Mouse (Mus musculus): Measurements from ENCODE around the gene Zbtb37. TPM values are rescaled to one million over a fixed set of nuclear protein-coding genes. Genes with fewer than 3 reads are reported as not detected.

Gene Zbtb37
- polyA plus RNA-seq, 1 experiment, result 3.9 TPM

- Histone ChIP-seq H3K27ac (ENCODE audit: control insufficient read depth, insufficient read depth, low read length) (no peak overlapping the region), H3K4me3 (ENCODE audit: control insufficient read depth, insufficient read depth, low read length) (no peak overlapping the region), H3K36me3 (ENCODE audit: control insufficient read depth, insufficient read depth, low read length) (peaks cover 5% of the 10 kb centered on the region), H3K4me1 (replicated peaks; ENCODE audit: control insufficient read depth, insufficient read depth, low read length) (no peaks in the 10 kb centered on the region), H3K27me3 (ENCODE audit: control insufficient read depth, insufficient read depth, low read length) (no peaks in the 10 kb centered on the region)
- no peak for DNase-seq
- 89% methylated on average over 5 of the region's 5 CpGs for WGBS
- TF ChIP-seq CTCF (IDR thresholded peaks at IDR 0.05; ENCODE audit: borderline replicate concordance, control insufficient read depth, extremely low read depth, insufficient read depth, low read length, poor library complexity) (no peak), POLR2A (IDR thresholded peaks at IDR 0.05; ENCODE audit: control insufficient read depth, extremely low read depth, insufficient read depth, low read length, poor library complexity) (no peak)
Measured at GRCm38 (mm10) chr1:161025410-161026210, 9.0 kb downstream of the Zbtb37 start.

- no peaks in the 10 kb centered on the region for H3K27me3 ChIP-seq (ENCODE audit: control insufficient read depth, insufficient read depth, low read length)
- peaks cover 18% of the 10 kb centered on the region for H3K36me3 ChIP-seq (ENCODE audit: control insufficient read depth, insufficient read depth, low read length)
- no peak overlapping the region for H3K27ac ChIP-seq (ENCODE audit: control insufficient read depth, insufficient read depth, low read length)
- H3K4me3 ChIP-seq (ENCODE audit: control insufficient read depth, insufficient read depth, low read length), result no peak overlapping the region
- DNase-seq, result no peak
- 96% methylated on average over 14 of the region's 14 CpGs for WGBS
- H3K4me1 ChIP-seq (replicated peaks; ENCODE audit: control insufficient read depth, insufficient read depth, low read length), result no peaks in the 10 kb centered on the region
- TF ChIP-seq CTCF (IDR thresholded peaks at IDR 0.05; ENCODE audit: borderline replicate concordance, control insufficient read depth, extremely low read depth, insufficient read depth, low read length, poor library complexity) (no peak), POLR2A (IDR thresholded peaks at IDR 0.05; ENCODE audit: control insufficient read depth, extremely low read depth, insufficient read depth, low read length, poor library complexity) (no peak)
Measured at GRCm38 (mm10) chr1:161020051-161020450, 14.6 kb downstream of the Zbtb37 start.

- TF ChIP-seq POLR2A (IDR thresholded peaks at IDR 0.05; ENCODE audit: control insufficient read depth, extremely low read depth, insufficient read depth, low read length, poor library complexity), result no peak
- TF ChIP-seq CTCF (IDR thresholded peaks at IDR 0.05; ENCODE audit: borderline replicate concordance, control insufficient read depth, extremely low read depth, insufficient read depth, low read length, poor library complexity), result no peak
- DNase-seq, result no peak
- Histone ChIP-seq H3K27me3 (ENCODE audit: control insufficient read depth, insufficient read depth, low read length) (no peaks in the 10 kb centered on the region), H3K27ac (ENCODE audit: control insufficient read depth, insufficient read depth, low read length) (no peak overlapping the region), H3K4me1 (replicated peaks; ENCODE audit: control insufficient read depth, insufficient read depth, low read length) (no peaks in the 10 kb centered on the region), H3K36me3 (ENCODE audit: control insufficient read depth, insufficient read depth, low read length) (peaks cover 23% of the 10 kb centered on the region), H3K4me3 (ENCODE audit: control insufficient read depth, insufficient read depth, low read length) (no peak overlapping the region)
- 93% methylated on average over 2 of the region's 2 CpGs for WGBS
Measured at GRCm38 (mm10) chr1:161016378-161016777, 18.3 kb downstream of the Zbtb37 start.

GRCm38 (mm10) chr1:161010436-161010835, 24.2 kb downstream of the Zbtb37 start:
- H3K4me3 ChIP-seq (ENCODE audit: control insufficient read depth, insufficient read depth, low read length), result no peak overlapping the region
- no peaks in the 10 kb centered on the region for H3K4me1 ChIP-seq (replicated peaks; ENCODE audit: control insufficient read depth, insufficient read depth, low read length)
- no peak for DNase-seq
- no peak overlapping the region for H3K27ac ChIP-seq (ENCODE audit: control insufficient read depth, insufficient read depth, low read length)
- TF ChIP-seq CTCF (IDR thresholded peaks at IDR 0.05; ENCODE audit: borderline replicate concordance, control insufficient read depth, extremely low read depth, insufficient read depth, low read length, poor library complexity) (no peak), POLR2A (IDR thresholded peaks at IDR 0.05; ENCODE audit: control insufficient read depth, extremely low read depth, insufficient read depth, low read length, poor library complexity) (no peak)
- WGBS, result 92% methylated on average over 4 of the region's 4 CpGs
- no peaks in the 10 kb centered on the region for H3K27me3 ChIP-seq (ENCODE audit: control insufficient read depth, insufficient read depth, low read length)
- H3K36me3 ChIP-seq (ENCODE audit: control insufficient read depth, insufficient read depth, low read length), result peaks cover 9% of the 10 kb centered on the region

- H3K27ac ChIP-seq (ENCODE audit: control insufficient read depth, insufficient read depth, low read length), result no peak overlapping the region
- no peak overlapping the region for H3K4me3 ChIP-seq (ENCODE audit: control insufficient read depth, insufficient read depth, low read length)
- H3K4me1 ChIP-seq (replicated peaks; ENCODE audit: control insufficient read depth, insufficient read depth, low read length), result no peaks in the 10 kb centered on the region
- H3K36me3 ChIP-seq (ENCODE audit: control insufficient read depth, insufficient read depth, low read length), result peaks cover 9% of the 10 kb centered on the region
- WGBS, result 94% methylated on average over 2 of the region's 2 CpGs
- no peaks in the 10 kb centered on the region for H3K27me3 ChIP-seq (ENCODE audit: control insufficient read depth, insufficient read depth, low read length)
- no peak for TF ChIP-seq CTCF (IDR thresholded peaks at IDR 0.05; ENCODE audit: borderline replicate concordance, control insufficient read depth, extremely low read depth, insufficient read depth, low read length, poor library complexity)
- no peak for TF ChIP-seq POLR2A (IDR thresholded peaks at IDR 0.05; ENCODE audit: control insufficient read depth, extremely low read depth, insufficient read depth, low read length, poor library complexity)
- no peak for DNase-seq
Measured at GRCm38 (mm10) chr1:161008038-161008437, 26.6 kb downstream of the Zbtb37 start.

GRCm38 (mm10) chr1:161006471-161006870, 28.2 kb downstream of the Zbtb37 start:
- TF ChIP-seq POLR2A (IDR thresholded peaks at IDR 0.05; ENCODE audit: control insufficient read depth, extremely low read depth, insufficient read depth, low read length, poor library complexity) (no peak), CTCF (IDR thresholded peaks at IDR 0.05; ENCODE audit: borderline replicate concordance, control insufficient read depth, extremely low read depth, insufficient read depth, low read length, poor library complexity) (no peak)
- 86% methylated on average over 5 of the region's 5 CpGs for WGBS

More at GRCm38 (mm10) chr1:161006471-161006870, 28.2 kb downstream of the Zbtb37 start:
- H3K27ac ChIP-seq (ENCODE audit: control insufficient read depth, insufficient read depth, low read length), result no peak overlapping the region
- no peak for DNase-seq
- no peaks in the 10 kb centered on the region for H3K36me3 ChIP-seq (ENCODE audit: control insufficient read depth, insufficient read depth, low read length)
- H3K4me3 ChIP-seq (ENCODE audit: control insufficient read depth, insufficient read depth, low read length), result no peak overlapping the region
- no peaks in the 10 kb centered on the region for H3K4me1 ChIP-seq (replicated peaks; ENCODE audit: control insufficient read depth, insufficient read depth, low read length)
- no peaks in the 10 kb centered on the region for H3K27me3 ChIP-seq (ENCODE audit: control insufficient read depth, insufficient read depth, low read length)
